Mouse (Mus musculus): ENCODE data around the gene Eepd1. TPM values are rescaled to one million over a fixed set of nuclear protein-coding genes. Genes with fewer than 3 reads are reported as not detected.

Gene Eepd1
- polyA plus RNA-seq, 1 experiment from 2014 or later, result 5.9 TPM

DNA sequence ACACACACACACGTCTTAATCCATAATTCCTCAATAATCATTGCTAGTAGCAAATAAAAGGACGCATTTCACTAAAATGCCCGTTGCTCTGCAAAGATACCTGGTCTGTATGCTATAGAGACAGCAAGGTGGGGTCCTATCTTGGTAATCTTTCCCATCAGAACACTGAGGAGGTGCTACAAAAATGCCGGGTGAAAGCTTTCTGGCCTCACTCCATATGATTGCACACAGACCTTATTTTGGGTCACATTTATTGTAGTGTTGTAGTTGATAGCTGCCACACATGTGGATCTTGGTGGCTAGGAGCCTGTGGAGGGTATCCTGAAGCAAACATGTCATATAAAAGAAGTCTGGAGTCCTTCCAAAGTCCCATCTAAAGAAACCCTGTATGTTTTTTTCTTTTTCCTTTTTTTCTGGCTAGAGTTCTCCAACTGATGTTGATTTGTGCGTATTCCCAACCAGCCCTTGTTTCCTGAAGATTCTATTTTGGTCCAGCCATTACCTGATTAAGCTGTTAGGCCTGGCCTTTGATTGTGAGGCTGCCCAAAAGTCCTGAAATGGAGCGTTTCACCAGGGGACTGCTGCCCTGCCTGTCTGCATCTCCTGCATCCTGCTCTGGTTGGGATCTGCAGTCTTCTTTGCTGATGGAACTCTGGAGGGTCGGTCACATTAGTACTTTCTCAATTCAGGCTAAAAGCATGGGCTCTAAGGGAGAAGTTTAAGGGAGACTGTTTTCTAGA, 8.0 kb downstream of the Eepd1 start:
- WGBS (ENCODE audit: insufficient replicate concordance), result 59% methylated on average over 7 of the region's 7 CpGs
- Histone ChIP-seq H3K9ac (no peak overlapping the region), H3K27ac (replicated peaks) (no peak overlapping the region), H3K9me3 (replicated peaks) (no peaks in the 10 kb centered on the region), H3K36me3 (replicated peaks) (no peaks in the 10 kb centered on the region), H3K4me2 (no peak overlapping the region), H3K4me3 (replicated peaks) (no peak overlapping the region), H3K27me3 (no peaks in the 10 kb centered on the region), H3K4me1 (replicated peaks) (peaks cover 24% of the 10 kb centered on the region)
- ATAC-seq (ENCODE audit: insufficient read depth), result no peak

DNA sequence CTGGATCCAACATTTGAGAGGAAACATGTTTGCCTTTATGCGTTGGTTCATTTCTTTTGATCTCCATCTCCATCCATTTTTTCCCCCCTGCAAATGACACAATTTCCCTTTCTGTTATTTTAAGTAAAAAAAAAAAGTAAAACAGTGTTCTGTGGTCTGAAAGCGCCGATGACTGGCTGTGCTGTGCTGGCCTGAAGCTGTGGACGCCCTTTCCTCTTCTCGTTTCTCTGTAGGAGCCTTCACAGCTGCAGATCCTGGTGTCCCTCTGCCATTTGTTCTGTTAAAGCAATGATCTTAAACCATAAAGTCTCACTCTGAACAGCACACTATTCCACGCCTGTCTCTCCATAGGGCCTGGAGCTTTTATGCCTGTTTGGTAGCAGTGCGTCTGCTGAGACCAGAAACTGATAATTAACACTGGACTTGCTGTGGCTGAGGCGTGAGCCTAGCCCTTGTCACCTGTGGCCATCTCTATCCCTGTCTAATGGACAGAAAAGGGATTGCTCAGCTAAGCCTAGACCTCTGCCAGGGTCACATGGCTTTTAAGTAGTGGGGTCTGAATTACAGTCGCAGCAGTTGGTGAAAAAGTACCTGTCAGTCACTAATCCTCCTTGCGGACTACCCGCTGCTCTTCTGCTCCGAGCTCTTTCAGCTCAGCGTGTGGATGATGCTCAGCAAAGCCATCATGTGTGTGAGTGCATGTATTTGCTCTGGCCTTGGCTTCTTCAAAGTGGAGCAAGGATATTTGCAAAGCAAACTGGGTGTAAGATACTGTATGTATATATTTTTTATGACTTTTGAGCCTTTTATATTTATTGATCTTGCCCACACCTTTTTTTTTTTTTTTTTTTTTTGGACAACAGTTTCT, 9.2 kb downstream of the Eepd1 start:
- no peak overlapping the region for H3K27ac ChIP-seq (replicated peaks)
- 56% methylated on average over 13 of the region's 13 CpGs for WGBS (ENCODE audit: insufficient replicate concordance)
- no peak for ATAC-seq (ENCODE audit: insufficient read depth)
- peaks cover 18% of the 10 kb centered on the region for H3K4me1 ChIP-seq (replicated peaks)
- no peaks in the 10 kb centered on the region for H3K36me3 ChIP-seq (replicated peaks)
- no peak overlapping the region for H3K4me3 ChIP-seq (replicated peaks)
- H3K27me3 ChIP-seq, result no peaks in the 10 kb centered on the region
- no peaks in the 10 kb centered on the region for H3K9me3 ChIP-seq (replicated peaks)
- H3K4me2 ChIP-seq, result no peak overlapping the region
- H3K9ac ChIP-seq, result no peak overlapping the region

DNA sequence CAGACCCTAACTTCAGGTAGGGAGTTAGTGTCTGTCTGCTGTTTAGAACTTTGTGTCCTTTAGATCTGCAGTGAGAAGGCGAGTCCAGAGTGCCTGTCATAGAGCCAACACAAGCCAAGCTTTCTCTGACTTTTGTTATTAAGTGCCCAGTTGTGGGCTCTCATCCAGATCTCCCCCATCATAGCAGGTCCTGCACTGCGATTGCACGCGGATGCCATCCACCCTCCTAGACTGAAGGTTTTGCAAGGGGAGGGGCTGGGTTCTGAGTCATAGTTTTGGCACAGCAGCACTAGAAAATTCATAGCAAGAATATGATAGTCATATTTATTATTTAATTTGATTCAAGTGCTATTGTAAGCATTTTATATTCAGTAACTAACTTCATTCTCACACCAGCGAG, 12.6 kb downstream of the Eepd1 start:
- no peak for ATAC-seq (ENCODE audit: insufficient read depth)
- H3K9me3 ChIP-seq (replicated peaks), result no peaks in the 10 kb centered on the region
- H3K36me3 ChIP-seq (replicated peaks), result no peaks in the 10 kb centered on the region
- no peak overlapping the region for H3K4me3 ChIP-seq (replicated peaks)
- 74% methylated on average over 5 of the region's 5 CpGs for WGBS (ENCODE audit: insufficient replicate concordance)
- no peak overlapping the region for H3K27ac ChIP-seq (replicated peaks)
- 0 out of 2 replicates have a peak, but pooled peaks cover 3% of the 10 kb centered on the region for H3K4me1 ChIP-seq (replicated peaks)
- H3K4me2 ChIP-seq, result no peak overlapping the region
- H3K9ac ChIP-seq, result no peak overlapping the region
- H3K27me3 ChIP-seq, result no peaks in the 10 kb centered on the region

DNA sequence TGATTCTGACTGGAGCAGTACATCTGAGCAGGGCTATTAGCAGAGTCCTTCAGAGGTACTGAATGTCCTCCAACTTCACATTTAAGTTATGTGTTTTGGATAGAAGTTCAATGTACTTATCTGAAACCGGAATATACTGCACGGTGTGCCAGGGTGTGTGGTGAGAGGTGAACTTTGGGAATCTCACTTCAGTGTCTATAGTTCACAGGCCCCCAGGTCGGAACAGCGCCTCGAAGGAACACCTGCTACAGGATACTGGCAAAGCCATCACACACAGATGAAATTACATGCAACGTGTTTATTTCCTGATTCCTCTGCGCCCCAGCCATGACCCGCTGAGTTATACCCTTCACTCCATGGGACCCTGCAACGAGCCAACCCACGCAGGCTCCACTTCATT, 14.3 kb downstream of the Eepd1 start:
- ATAC-seq (ENCODE audit: insufficient read depth), result no peak
- Histone ChIP-seq H3K9ac (no peak overlapping the region), H3K9me3 (replicated peaks) (no peaks in the 10 kb centered on the region), H3K36me3 (replicated peaks) (no peaks in the 10 kb centered on the region), H3K4me3 (replicated peaks) (no peak overlapping the region), H3K27ac (replicated peaks) (no peak overlapping the region), H3K4me1 (replicated peaks) (no peaks in the 10 kb centered on the region), H3K4me2 (no peak overlapping the region), H3K27me3 (no peaks in the 10 kb centered on the region)
- WGBS (ENCODE audit: insufficient replicate concordance), result 73% methylated on average over 10 of the region's 10 CpGs

DNA sequence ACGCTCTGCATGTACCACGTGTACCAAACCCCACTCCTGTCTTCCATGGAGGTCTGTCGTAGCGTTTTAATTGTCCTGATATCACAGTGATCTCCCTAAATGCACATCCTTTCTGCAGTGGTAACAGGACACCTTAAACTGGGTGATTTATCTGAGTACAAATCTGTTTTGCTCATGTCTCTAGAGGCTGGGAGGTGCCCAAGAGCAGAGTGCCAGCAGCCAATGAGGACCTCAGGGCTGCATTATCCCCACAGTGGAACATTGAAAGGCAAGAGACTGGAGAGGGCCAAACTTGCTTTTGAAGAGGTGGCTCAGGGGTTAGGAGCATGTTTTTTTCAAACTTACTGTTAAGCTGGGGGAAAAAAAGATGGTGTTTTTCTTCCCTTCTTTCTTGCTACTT, 14.8 kb downstream of the Eepd1 start:
- 69% methylated on average over 4 of the region's 4 CpGs for WGBS (ENCODE audit: insufficient replicate concordance)

DNA sequence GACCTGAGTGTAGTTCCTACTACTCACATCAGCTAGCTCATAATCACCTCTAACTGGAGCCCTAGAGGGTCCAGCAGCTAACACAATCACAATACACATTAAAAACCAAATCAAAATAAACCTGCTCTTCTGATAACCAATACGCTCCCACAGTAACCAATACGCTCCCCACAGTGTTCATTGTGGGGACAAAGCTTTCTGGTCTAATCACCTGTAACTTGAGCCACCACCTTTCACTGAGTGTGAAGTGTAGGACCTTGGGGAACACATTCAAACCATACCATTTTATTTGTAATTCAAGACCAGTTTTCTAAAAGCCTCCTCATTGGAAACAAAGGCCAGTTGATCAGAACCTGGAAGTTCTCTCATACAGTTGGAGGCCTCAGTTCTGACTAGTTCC, 15.4 kb downstream of the Eepd1 start:
- 84% methylated on average over 2 of the region's 2 CpGs for WGBS (ENCODE audit: insufficient replicate concordance)
- H3K4me1 ChIP-seq (replicated peaks), result no peaks in the 10 kb centered on the region
- H3K36me3 ChIP-seq (replicated peaks), result no peaks in the 10 kb centered on the region
- no peak for ATAC-seq (ENCODE audit: insufficient read depth)
- H3K27ac ChIP-seq (replicated peaks), result no peak overlapping the region
- H3K27me3 ChIP-seq, result no peaks in the 10 kb centered on the region
- H3K9me3 ChIP-seq (replicated peaks), result no peaks in the 10 kb centered on the region
- H3K4me3 ChIP-seq (replicated peaks), result no peak overlapping the region
- no peak overlapping the region for H3K9ac ChIP-seq
- no peak overlapping the region for H3K4me2 ChIP-seq

More for the DNA sequence above, 14.8 kb downstream of the Eepd1 start:
- H3K9ac ChIP-seq, result no peak overlapping the region
- H3K4me2 ChIP-seq, result no peak overlapping the region
- H3K27ac ChIP-seq (replicated peaks), result no peak overlapping the region
- no peaks in the 10 kb centered on the region for H3K27me3 ChIP-seq
- no peaks in the 10 kb centered on the region for H3K36me3 ChIP-seq (replicated peaks)
- no peak for ATAC-seq (ENCODE audit: insufficient read depth)
- no peaks in the 10 kb centered on the region for H3K4me1 ChIP-seq (replicated peaks)
- H3K9me3 ChIP-seq (replicated peaks), result no peaks in the 10 kb centered on the region
- H3K4me3 ChIP-seq (replicated peaks), result no peak overlapping the region

DNA sequence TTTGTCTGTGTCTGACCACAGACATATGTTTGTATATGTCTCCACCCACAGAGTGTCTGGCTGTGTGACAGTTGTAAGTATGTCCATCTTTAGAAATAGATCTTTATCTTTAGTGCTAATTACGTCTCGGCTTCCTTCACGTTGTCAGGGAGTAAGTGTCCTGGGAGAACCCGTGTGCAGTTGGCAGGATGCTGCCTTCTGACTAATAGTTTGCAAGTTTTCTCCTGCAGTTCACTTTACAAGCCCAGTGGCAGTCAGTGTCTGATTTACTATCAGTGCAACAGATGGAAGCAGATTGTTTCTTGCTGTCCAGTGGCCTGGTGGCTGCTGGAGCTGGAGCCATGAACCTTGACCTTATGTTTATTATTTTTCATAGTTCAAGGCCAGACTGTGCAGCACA, 17.4 kb downstream of the Eepd1 start:
- H3K4me3 ChIP-seq (replicated peaks), result no peak overlapping the region
- H3K4me1 ChIP-seq (replicated peaks), result no peaks in the 10 kb centered on the region
- no peaks in the 10 kb centered on the region for H3K36me3 ChIP-seq (replicated peaks)
- no peak overlapping the region for H3K9ac ChIP-seq
- H3K9me3 ChIP-seq (replicated peaks), result no peaks in the 10 kb centered on the region
- no peak overlapping the region for H3K4me2 ChIP-seq
- ATAC-seq (ENCODE audit: insufficient read depth), result no peak
- WGBS (ENCODE audit: insufficient replicate concordance), result 18% methylated on average over 4 of the region's 4 CpGs
- no peaks in the 10 kb centered on the region for H3K27me3 ChIP-seq
- H3K27ac ChIP-seq (replicated peaks), result no peak overlapping the region

DNA sequence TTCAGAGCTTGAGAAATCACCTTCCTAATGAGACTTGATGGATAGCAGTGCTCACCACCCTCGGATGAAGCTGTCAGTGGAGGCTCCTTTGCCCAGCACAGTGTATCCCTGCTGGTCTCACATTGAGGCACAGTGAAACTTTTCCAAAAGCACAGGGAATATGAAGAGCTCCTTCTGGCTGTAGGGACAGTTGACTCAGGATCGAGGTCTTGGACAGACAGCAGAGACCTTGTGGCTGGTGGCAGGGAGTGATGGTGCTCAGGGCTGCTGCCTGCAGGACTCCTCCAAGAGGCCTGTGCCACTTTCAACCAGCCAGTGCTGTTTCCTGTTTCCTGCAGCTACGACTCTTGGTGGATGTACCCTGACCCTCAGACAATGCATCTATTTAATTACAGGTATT, 18.0 kb downstream of the Eepd1 start:
- ATAC-seq (ENCODE audit: insufficient read depth), result no peak
- H3K27me3 ChIP-seq, result no peaks in the 10 kb centered on the region
- no peak overlapping the region for H3K4me3 ChIP-seq (replicated peaks)
- no peak overlapping the region for H3K27ac ChIP-seq (replicated peaks)
- WGBS (ENCODE audit: insufficient replicate concordance), result 26% methylated on average over 3 of the region's 3 CpGs
- no peak overlapping the region for H3K9ac ChIP-seq
- H3K4me2 ChIP-seq, result no peak overlapping the region
- H3K4me1 ChIP-seq (replicated peaks), result no peaks in the 10 kb centered on the region
- no peaks in the 10 kb centered on the region for H3K36me3 ChIP-seq (replicated peaks)
- H3K9me3 ChIP-seq (replicated peaks), result no peaks in the 10 kb centered on the region

DNA sequence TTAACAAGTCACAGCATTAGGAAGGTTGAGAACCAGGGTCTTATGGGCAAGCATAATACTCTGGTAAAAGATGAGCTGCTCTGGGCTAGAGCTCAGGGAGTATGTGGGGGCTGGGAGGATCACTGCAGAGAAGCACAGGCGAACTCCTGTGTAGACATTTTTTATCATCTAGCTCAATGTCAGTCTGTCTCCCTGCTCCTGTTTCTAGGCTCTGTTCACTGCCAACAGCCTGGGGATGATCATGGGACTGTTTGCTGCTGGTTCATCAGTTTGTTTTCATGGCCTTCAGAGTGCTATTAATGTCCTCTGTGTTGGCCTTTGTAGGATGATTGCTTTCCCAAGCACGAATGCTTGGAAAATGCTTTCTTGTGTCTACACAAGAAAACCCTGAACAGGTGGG, 18.7 kb downstream of the Eepd1 start:
- H3K4me3 ChIP-seq (replicated peaks), result no peak overlapping the region
- no peaks in the 10 kb centered on the region for H3K9me3 ChIP-seq (replicated peaks)
- no peak overlapping the region for H3K27ac ChIP-seq (replicated peaks)
- WGBS (ENCODE audit: insufficient replicate concordance), result 66% methylated on average over 2 of the region's 2 CpGs
- ATAC-seq (ENCODE audit: insufficient read depth), result no peak
- H3K9ac ChIP-seq, result no peak overlapping the region
- H3K27me3 ChIP-seq, result no peaks in the 10 kb centered on the region
- no peaks in the 10 kb centered on the region for H3K36me3 ChIP-seq (replicated peaks)
- 0 out of 2 replicates have a peak, but pooled peaks cover 4% of the 10 kb centered on the region for H3K4me1 ChIP-seq (replicated peaks)
- H3K4me2 ChIP-seq, result no peak overlapping the region

DNA sequence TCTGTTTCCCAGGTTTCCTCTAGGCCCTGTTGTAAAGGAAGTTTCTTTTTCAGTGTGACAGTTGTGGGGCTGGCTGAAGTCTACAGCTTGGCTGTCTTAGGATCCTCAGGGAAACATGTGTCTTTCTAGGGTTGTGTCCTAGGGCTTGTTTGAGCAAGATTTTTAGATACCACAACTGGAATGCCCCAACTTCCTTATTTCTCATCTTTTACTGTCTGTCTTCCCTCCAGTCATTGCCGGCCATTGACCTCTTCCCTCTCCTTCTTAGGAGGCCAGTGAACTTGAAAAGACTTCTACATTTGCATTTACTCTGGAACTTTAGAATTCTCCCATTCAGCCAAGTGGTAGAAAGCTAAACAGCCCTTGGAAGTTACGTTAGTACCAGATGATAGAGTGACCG, 27.5 kb downstream of the Eepd1 start:
- ATAC-seq (ENCODE audit: insufficient read depth), result 0 out of 2 replicates have a peak, but pooled peaks have one; percentile 30
- H3K4me2 ChIP-seq, result no peak overlapping the region
- WGBS (ENCODE audit: insufficient replicate concordance), result 55% methylated on average over 3 of the region's 3 CpGs
- no peaks in the 10 kb centered on the region for H3K36me3 ChIP-seq (replicated peaks)
- H3K27ac ChIP-seq (replicated peaks), result no peak overlapping the region
- peaks cover 13% of the 10 kb centered on the region; the same call in 1 of the 2 replicates for H3K4me1 ChIP-seq (replicated peaks)
- no peaks in the 10 kb centered on the region for H3K27me3 ChIP-seq
- H3K9ac ChIP-seq, result no peak overlapping the region
- no peak overlapping the region for H3K4me3 ChIP-seq (replicated peaks)
- H3K9me3 ChIP-seq (replicated peaks), result no peaks in the 10 kb centered on the region

DNA sequence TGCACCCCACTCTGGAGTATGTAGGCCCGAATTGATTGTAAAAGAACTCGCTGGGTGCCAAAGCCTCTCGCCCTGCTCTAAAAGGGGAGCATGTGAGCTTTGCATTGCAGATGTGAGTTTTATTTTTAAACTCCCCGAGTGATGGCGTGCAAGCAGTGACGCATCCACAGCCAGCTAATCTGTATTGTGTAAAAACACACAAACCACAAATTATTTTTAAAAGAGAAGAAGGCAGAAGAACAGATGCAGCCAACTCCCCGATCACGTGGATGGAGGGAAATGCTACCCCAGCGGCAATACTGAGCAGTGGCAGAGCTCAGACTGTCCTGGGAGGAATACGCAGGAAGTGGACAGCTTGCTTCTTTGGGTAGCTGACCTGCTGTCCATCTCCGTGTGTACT, 29.2 kb downstream of the Eepd1 start:
- 0 out of 2 replicates have a peak, but pooled peaks cover 4% of the 10 kb centered on the region for H3K4me1 ChIP-seq (replicated peaks)
- no peak overlapping the region for H3K9ac ChIP-seq
- no peaks in the 10 kb centered on the region for H3K36me3 ChIP-seq (replicated peaks)
- ATAC-seq (ENCODE audit: insufficient read depth), result no peak
- no peak overlapping the region for H3K4me2 ChIP-seq
- 53% methylated on average over 11 of the region's 11 CpGs for WGBS (ENCODE audit: insufficient replicate concordance)
- H3K9me3 ChIP-seq (replicated peaks), result no peaks in the 10 kb centered on the region
- no peaks in the 10 kb centered on the region for H3K27me3 ChIP-seq
- H3K4me3 ChIP-seq (replicated peaks), result no peak overlapping the region
- no peak overlapping the region for H3K27ac ChIP-seq (replicated peaks)

Measured in liver, embryonic 15.5 days (tissue).